Mouse (Mus musculus): ENCODE measurements at regions not wholly inside any gene's neighbourhood (a gene's known extent, or its start where the extent isn't known, plus 50 kb on each side); places are given as distances from the start of the nearest gene placed in this dataset.
"Not testable (repeated sequence)": the region's sequence is repeated elsewhere in the genome, so short reads cannot be mapped to it uniquely, and the experiment has no call there.

GRCm38 (mm10) chrX:170809909-170810308 is 137.5 kb downstream of the Asmt start:
- DNase-seq: not testable (repeated sequence)

GRCm38 (mm10) chrX:170815381-170815780 is 142.9 kb downstream of the Asmt start:
- no peak for DNase-seq

GRCm38 (mm10) chrX:170841108-170841507 is 168.7 kb downstream of the Asmt start:
- DNase-seq: not testable (repeated sequence)

GRCm38 (mm10) chrX:170841551-170841950 is 169.1 kb downstream of the Asmt start:
- not testable (repeated sequence) for DNase-seq

GRCm38 (mm10) chrX:170842878-170843465 is 170.5 kb downstream of the Asmt start:
- DNase-seq: not testable (repeated sequence)

- DNase-seq: not testable (repeated sequence)
Observed at GRCm38 (mm10) chrX:170876616-170877015, 204.2 kb downstream of the Asmt start.

- peak in 1 of 2 experiments; percentile 19 for DNase-seq
Observed at GRCm38 (mm10) chrX:170880864-170881263, 208.4 kb downstream of the Asmt start.

Measured in B cell, adult 2 months (primary cell).